Mouse (Mus musculus): ENCODE results near the gene Mrto4.

DNA sequence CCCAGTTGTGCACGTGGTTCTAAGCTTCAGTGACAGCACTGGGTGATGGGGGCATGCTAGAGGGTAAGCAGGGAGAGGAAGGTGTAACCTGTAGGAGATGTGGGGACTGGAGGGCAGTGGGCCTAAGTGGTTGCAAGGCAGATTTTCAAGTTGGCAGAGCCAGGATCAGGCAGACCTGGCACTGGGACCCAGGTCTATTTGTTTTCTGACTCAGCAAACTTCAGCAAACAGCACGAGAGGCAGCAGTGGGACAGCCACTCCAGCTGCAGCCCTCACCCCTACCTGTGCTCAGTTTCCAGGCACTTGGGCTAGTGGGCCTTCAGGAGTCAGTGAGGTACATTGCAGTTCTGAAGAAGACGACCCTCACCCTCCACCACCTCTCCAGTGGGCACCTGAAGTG is 4.8 kb upstream of the Mrto4 start:
- TF ChIP-seq ZC3H11A (IDR thresholded peaks at IDR 0.05; ENCODE audit: low read depth, low read length) (no peak), ZNF384 (IDR thresholded peaks at IDR 0.05; ENCODE audit: low read depth, low read length) (no peak)
